Mouse (Mus musculus) lung, postnatal 0 days (tissue): ENCODE results near the gene Pi4ka.

ENCODE experiments used
- CTCF ChIP-seq: IDR thresholded peaks from 2 replicates; pipeline ENCODE4 v1.5.1; 2016; ENCODE audit warnings: antibody characterized with exemption, mild to moderate bottlenecking
- EP300 ChIP-seq: IDR thresholded peaks from 2 replicates; pipeline ENCODE4 v1.6.1; 2016; ENCODE audit warnings: antibody characterized with exemption, mild to moderate bottlenecking, control low read depth

DNA sequence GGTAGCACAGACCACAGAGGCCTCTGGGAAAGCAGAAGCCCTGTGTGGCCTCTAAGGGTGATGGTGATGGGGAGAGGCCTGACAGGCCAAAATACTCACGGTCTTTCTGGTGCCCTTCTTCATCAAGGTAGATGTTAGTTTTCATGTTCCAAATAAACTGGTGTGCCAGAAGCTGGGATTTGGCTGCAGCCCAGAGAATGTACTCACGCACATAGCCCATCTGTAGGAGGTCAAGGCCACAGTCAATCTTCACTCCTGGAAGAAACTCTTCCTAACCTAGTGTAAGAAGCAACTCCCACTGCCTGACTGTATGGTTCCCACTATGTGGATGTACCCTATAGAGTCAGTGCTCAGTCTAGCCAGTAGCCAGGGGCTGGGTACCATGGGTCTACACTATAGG is 115.1 kb downstream of the Pi4ka start:
- TF ChIP-seq CTCF (no peak), EP300 (no peak)
